Mouse (Mus musculus): Measurements from ENCODE around the gene Rbpjl. TPM values are rescaled to one million over a fixed set of nuclear protein-coding genes. Genes with fewer than 3 reads are reported as not detected.
A peak's percentile ranks its signal among the peaks of the same experiment; 100 is the strongest.

Gene Rbpjl
- polyA plus RNA-seq, 1 experiment: not detected

- Histone ChIP-seq H3K27ac (ENCODE audit: insufficient read depth, low read length) (peak overlapping the region; percentile 69; the same call in 1 of the 2 replicates), H3K4me3 (ENCODE audit: insufficient read depth, low read length) (no peak overlapping the region), H3K4me1 (ENCODE audit: control insufficient read depth, insufficient read depth, low read length) (peaks cover 2% of the 10 kb centered on the region; the same call in 1 of the 2 replicates)
- TF ChIP-seq CTCF (IDR thresholded peaks at IDR 0.05; ENCODE audit: borderline replicate concordance, insufficient read depth, low read length): no peak
- TF ChIP-seq POLR2A (IDR thresholded peaks at IDR 0.05; ENCODE audit: low read depth, low read length): no peak
Observed at GRCm38 (mm10) chr2:164371371-164371770, 31.6 kb upstream of the Rbpjl start.

- H3K4me3 ChIP-seq (ENCODE audit: insufficient read depth, low read length): no peak overlapping the region
- no peak overlapping the region for H3K27ac ChIP-seq (ENCODE audit: insufficient read depth, low read length)
- TF ChIP-seq CTCF (IDR thresholded peaks at IDR 0.05; ENCODE audit: borderline replicate concordance, insufficient read depth, low read length) (no peak), POLR2A (IDR thresholded peaks at IDR 0.05; ENCODE audit: low read depth, low read length) (no peak)
- peaks cover 2% of the 10 kb centered on the region; the same call in 1 of the 2 replicates for H3K4me1 ChIP-seq (ENCODE audit: control insufficient read depth, insufficient read depth, low read length)
Observed at GRCm38 (mm10) chr2:164372408-164373053, 30.4 kb upstream of the Rbpjl start.

GRCm38 (mm10) chr2:164373187-164373586, 29.8 kb upstream of the Rbpjl start:
- Histone ChIP-seq H3K27ac (ENCODE audit: insufficient read depth, low read length) (no peak overlapping the region), H3K4me3 (ENCODE audit: insufficient read depth, low read length) (no peak overlapping the region), H3K4me1 (ENCODE audit: control insufficient read depth, insufficient read depth, low read length) (peaks cover 2% of the 10 kb centered on the region; the same call in 1 of the 2 replicates)
- no peak for TF ChIP-seq POLR2A (IDR thresholded peaks at IDR 0.05; ENCODE audit: low read depth, low read length)
- no peak for TF ChIP-seq CTCF (IDR thresholded peaks at IDR 0.05; ENCODE audit: borderline replicate concordance, insufficient read depth, low read length)

GRCm38 (mm10) chr2:164377478-164378426, 25.2 kb upstream of the Rbpjl start:
- Histone ChIP-seq H3K4me1 (ENCODE audit: control insufficient read depth, insufficient read depth, low read length) (no peaks in the 10 kb centered on the region), H3K27ac (ENCODE audit: insufficient read depth, low read length) (no peak overlapping the region), H3K4me3 (ENCODE audit: insufficient read depth, low read length) (no peak overlapping the region)
- TF ChIP-seq CTCF (IDR thresholded peaks at IDR 0.05; ENCODE audit: borderline replicate concordance, insufficient read depth, low read length): no peak

- H3K4me1 ChIP-seq (ENCODE audit: control insufficient read depth, insufficient read depth, low read length): peaks cover 6% of the 10 kb centered on the region
- no peak overlapping the region for H3K4me3 ChIP-seq (ENCODE audit: insufficient read depth, low read length)
- no peak overlapping the region for H3K27ac ChIP-seq (ENCODE audit: insufficient read depth, low read length)
- TF ChIP-seq POLR2A (IDR thresholded peaks at IDR 0.05; ENCODE audit: low read depth, low read length) (no peak), CTCF (IDR thresholded peaks at IDR 0.05; ENCODE audit: borderline replicate concordance, insufficient read depth, low read length) (no peak)
Observed at GRCm38 (mm10) chr2:164381726-164382125, 21.2 kb upstream of the Rbpjl start.

- TF ChIP-seq POLR2A (IDR thresholded peaks at IDR 0.05; ENCODE audit: low read depth, low read length) (no peak), CTCF (IDR thresholded peaks at IDR 0.05; ENCODE audit: borderline replicate concordance, insufficient read depth, low read length) (no peak)
- Histone ChIP-seq H3K27ac (ENCODE audit: insufficient read depth, low read length) (no peak overlapping the region), H3K4me1 (ENCODE audit: control insufficient read depth, insufficient read depth, low read length) (peaks cover 6% of the 10 kb centered on the region), H3K4me3 (ENCODE audit: insufficient read depth, low read length) (no peak overlapping the region)
Observed at GRCm38 (mm10) chr2:164382971-164383370, 20.0 kb upstream of the Rbpjl start.

- Histone ChIP-seq H3K4me3 (ENCODE audit: insufficient read depth, low read length) (no peak overlapping the region), H3K4me1 (ENCODE audit: control insufficient read depth, insufficient read depth, low read length) (peaks cover 6% of the 10 kb centered on the region), H3K27ac (ENCODE audit: insufficient read depth, low read length) (no peak overlapping the region)
- TF ChIP-seq CTCF (IDR thresholded peaks at IDR 0.05; ENCODE audit: borderline replicate concordance, insufficient read depth, low read length) (no peak), POLR2A (IDR thresholded peaks at IDR 0.05; ENCODE audit: low read depth, low read length) (no peak)
Observed at GRCm38 (mm10) chr2:164383656-164384399, 19.1 kb upstream of the Rbpjl start.

GRCm38 (mm10) chr2:164385927-164386763, 16.8 kb upstream of the Rbpjl start:
- H3K4me3 ChIP-seq (ENCODE audit: insufficient read depth, low read length): no peak overlapping the region
- peaks cover 6% of the 10 kb centered on the region for H3K4me1 ChIP-seq (ENCODE audit: control insufficient read depth, insufficient read depth, low read length)
- TF ChIP-seq POLR2A (IDR thresholded peaks at IDR 0.05; ENCODE audit: low read depth, low read length) (no peak), CTCF (IDR thresholded peaks at IDR 0.05; ENCODE audit: borderline replicate concordance, insufficient read depth, low read length) (no peak)
- H3K27ac ChIP-seq (ENCODE audit: insufficient read depth, low read length): no peak overlapping the region

- Histone ChIP-seq H3K4me3 (ENCODE audit: insufficient read depth, low read length) (no peak overlapping the region), H3K27ac (ENCODE audit: insufficient read depth, low read length) (no peak overlapping the region), H3K4me1 (ENCODE audit: control insufficient read depth, insufficient read depth, low read length) (peaks cover 6% of the 10 kb centered on the region)
- TF ChIP-seq POLR2A (IDR thresholded peaks at IDR 0.05; ENCODE audit: low read depth, low read length) (no peak), CTCF (IDR thresholded peaks at IDR 0.05; ENCODE audit: borderline replicate concordance, insufficient read depth, low read length) (peak; percentile 51; the same call in 1 of the 2 replicates)
Observed at GRCm38 (mm10) chr2:164386953-164387352, 16.0 kb upstream of the Rbpjl start.
